Mouse (Mus musculus): ENCODE measurements around the gene Scrn2. TPM values are rescaled to one million over a fixed set of nuclear protein-coding genes. Genes with fewer than 3 reads are reported as not detected.
A peak's percentile ranks its signal among the peaks of the same experiment; 100 is the strongest.

The Scrn2 gene
- polyA plus RNA-seq, 2 experiments: 5.7 to 5.8 TPM

DNA sequence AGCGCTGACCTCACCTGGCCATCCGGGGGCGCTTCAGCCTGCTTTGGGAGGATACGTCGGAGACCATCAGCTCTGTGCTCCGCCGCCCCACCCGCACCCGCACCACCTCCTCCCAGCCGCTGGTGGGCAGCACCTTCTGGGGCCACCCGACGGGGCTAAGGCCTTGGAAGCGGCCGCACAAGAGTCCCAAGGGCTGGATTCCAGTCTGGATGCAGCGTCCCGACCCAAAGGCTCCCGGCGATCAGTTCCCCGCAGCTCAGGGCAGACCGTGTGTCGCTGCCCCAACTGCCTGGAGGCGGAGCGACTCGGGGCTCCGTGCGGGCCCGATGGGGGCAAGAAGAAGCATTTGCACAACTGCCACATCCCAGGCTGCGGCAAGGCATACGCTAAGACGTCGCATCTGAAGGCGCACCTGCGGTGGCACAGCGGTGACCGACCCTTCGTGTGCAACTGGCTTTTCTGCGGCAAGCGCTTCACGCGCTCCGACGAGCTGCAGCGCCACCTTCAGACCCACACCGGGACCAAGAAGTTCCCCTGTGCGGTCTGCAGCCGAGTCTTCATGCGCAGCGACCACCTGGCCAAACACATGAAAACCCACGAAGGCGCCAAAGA is 7.8 kb upstream of the Scrn2 start:
- peak in 1 of 3 experiments; percentile 22 for DNase-seq (ENCODE audit: low read depth in 3 of 3, low spot score in 3 of 3)
- Histone ChIP-seq H3K9me3 (ENCODE audit: control insufficient read depth, low read length) (no peaks in the 10 kb centered on the region), H3K27ac (no peak overlapping the region), H3K4me1 (replicated peaks; ENCODE audit: control insufficient read depth in 2 of 2, insufficient read depth in 2 of 2, low read length in 1 of 2) (no peaks in the 10 kb centered on the region; a peak in 1 of 4 replicates), H3K27me3 (ENCODE audit: control insufficient read depth, insufficient read depth, low read length) (peaks cover 77% of the 10 kb centered on the region), H3K9ac (replicated peaks) (peak overlapping the region; percentile 34; the same call in 1 of the 2 replicates), H3K4me2 (ENCODE audit: low read depth) (peak overlapping the region; percentile 82), H3K36me3 (replicated peaks; ENCODE audit: control insufficient read depth, insufficient read depth, low read depth) (no peaks in the 10 kb centered on the region), H3K4me3 (ENCODE audit: insufficient read depth in 1 of 2, low read depth in 2 of 2, low read length in 2 of 2) (peak overlapping the region; percentile 37 to 56)
- ATAC-seq (ENCODE audit: insufficient read depth): peak; percentile 50; the same call in 1 of the 2 replicates
- peak; percentile 74 for TF ChIP-seq CTCF (IDR thresholded peaks at IDR 0.05; ENCODE audit: low read depth)
- TF ChIP-seq EP300 (IDR thresholded peaks at IDR 0.05; ENCODE audit: low read depth): no peak
- under 1% methylated on average over 50 of the region's 50 CpGs for WGBS (ENCODE audit: insufficient replicate concordance)

DNA sequence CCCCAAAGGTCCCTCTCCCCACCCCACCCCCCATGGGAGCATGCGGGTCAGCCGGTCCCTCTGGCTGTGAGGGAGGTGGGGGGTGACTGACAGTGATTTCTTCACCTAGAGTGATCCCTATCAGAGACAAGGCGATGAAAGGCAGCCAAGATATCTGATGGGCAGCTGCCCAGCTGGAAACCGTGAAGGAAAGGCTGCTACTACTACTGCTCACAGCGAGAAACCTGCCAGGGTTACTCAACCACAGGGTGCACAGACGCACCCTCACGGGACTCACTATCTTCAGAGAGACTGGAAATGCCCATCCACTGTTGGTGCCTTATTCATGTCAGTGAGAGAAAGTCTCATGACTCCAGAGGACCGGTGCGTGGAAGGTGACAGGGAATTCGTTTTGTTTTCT is 4.8 kb upstream of the Scrn2 start:
- TF ChIP-seq CTCF (IDR thresholded peaks at IDR 0.05; ENCODE audit: low read depth) (no peak), EP300 (IDR thresholded peaks at IDR 0.05; ENCODE audit: low read depth) (no peak)
- no peak overlapping the region for H3K4me2 ChIP-seq (ENCODE audit: low read depth)
- ATAC-seq (ENCODE audit: insufficient read depth) (no peak), DNase-seq (ENCODE audit: low read depth in 3 of 3, low spot score in 3 of 3) (no peak)
- H3K9me3 ChIP-seq (ENCODE audit: control insufficient read depth, low read length): no peaks in the 10 kb centered on the region
- WGBS (ENCODE audit: insufficient replicate concordance): 54% methylated on average over 10 of the region's 10 CpGs
- H3K36me3 ChIP-seq (replicated peaks; ENCODE audit: control insufficient read depth, insufficient read depth, low read depth): no peaks in the 10 kb centered on the region
- no peak overlapping the region for H3K9ac ChIP-seq (replicated peaks)
- no peak overlapping the region for H3K4me3 ChIP-seq (ENCODE audit: insufficient read depth in 1 of 2, low read depth in 2 of 2, low read length in 2 of 2)
- peaks cover 49% of the 10 kb centered on the region for H3K27me3 ChIP-seq (ENCODE audit: control insufficient read depth, insufficient read depth, low read length)
- no peak overlapping the region for H3K27ac ChIP-seq
- H3K4me1 ChIP-seq (replicated peaks; ENCODE audit: control insufficient read depth in 2 of 2, insufficient read depth in 2 of 2, low read length in 1 of 2): no peaks in the 10 kb centered on the region; a peak in 1 of 4 replicates

DNA sequence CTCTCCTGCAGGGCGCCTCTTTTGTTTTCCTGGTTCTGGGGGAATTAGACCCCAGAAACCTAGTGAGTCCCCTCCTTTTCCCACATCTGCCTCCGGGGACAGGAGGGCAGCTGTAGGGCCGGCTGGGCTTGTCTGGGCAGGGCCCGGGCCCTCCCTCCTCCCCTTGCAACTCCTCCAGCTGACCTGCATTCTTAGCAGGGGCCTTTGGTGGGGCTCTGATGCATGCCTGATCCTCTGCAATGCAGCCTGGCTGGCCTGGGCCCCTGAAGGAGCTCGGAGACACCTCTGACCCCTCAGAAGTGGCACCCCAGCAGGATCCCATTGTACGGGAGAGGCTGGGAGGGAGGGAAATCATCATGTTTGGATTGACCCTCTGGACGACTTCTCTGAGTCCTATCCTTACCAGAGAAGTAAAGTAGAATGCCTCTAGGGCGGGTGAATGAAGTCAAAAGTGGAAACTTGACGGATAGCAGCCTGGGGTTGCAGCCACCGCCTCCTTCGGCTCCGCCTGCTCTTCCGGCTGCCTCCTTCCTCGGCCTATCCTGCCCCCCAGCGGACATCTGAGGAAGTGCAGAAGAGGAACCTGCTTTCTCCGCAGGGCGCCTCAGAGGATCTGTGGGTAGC is 3.9 kb upstream of the Scrn2 start:
- peaks cover 41% of the 10 kb centered on the region for H3K27me3 ChIP-seq (ENCODE audit: control insufficient read depth, insufficient read depth, low read length)
- H3K9me3 ChIP-seq (ENCODE audit: control insufficient read depth, low read length): no peaks in the 10 kb centered on the region
- peak overlapping the region; percentile 55 for H3K9ac ChIP-seq (replicated peaks)
- peaks cover 0 to 3% of the 10 kb centered on the region in 2 experiments; a peak in 2 of 4 replicates for H3K4me1 ChIP-seq (replicated peaks; ENCODE audit: control insufficient read depth in 2 of 2, insufficient read depth in 2 of 2, low read length in 1 of 2)
- 6% methylated on average over 17 of the region's 17 CpGs for WGBS (ENCODE audit: insufficient replicate concordance)
- peak; percentile 40 for ATAC-seq (ENCODE audit: insufficient read depth)
- peak overlapping the region; percentile 62 for H3K4me2 ChIP-seq (ENCODE audit: low read depth)
- peak; percentile 66 to 71 (median 68) for DNase-seq (ENCODE audit: low read depth in 3 of 3, low spot score in 3 of 3)
- TF ChIP-seq EP300 (IDR thresholded peaks at IDR 0.05; ENCODE audit: low read depth): no peak
- TF ChIP-seq CTCF (IDR thresholded peaks at IDR 0.05; ENCODE audit: low read depth): peak; percentile 98
- peak overlapping the region in 1 of 2 experiments; percentile 31; a peak in 2 of 4 replicates for H3K4me3 ChIP-seq (ENCODE audit: insufficient read depth in 1 of 2, low read depth in 2 of 2, low read length in 2 of 2)
- H3K27ac ChIP-seq: no peak overlapping the region
- H3K36me3 ChIP-seq (replicated peaks; ENCODE audit: control insufficient read depth, insufficient read depth, low read depth): no peaks in the 10 kb centered on the region

DNA sequence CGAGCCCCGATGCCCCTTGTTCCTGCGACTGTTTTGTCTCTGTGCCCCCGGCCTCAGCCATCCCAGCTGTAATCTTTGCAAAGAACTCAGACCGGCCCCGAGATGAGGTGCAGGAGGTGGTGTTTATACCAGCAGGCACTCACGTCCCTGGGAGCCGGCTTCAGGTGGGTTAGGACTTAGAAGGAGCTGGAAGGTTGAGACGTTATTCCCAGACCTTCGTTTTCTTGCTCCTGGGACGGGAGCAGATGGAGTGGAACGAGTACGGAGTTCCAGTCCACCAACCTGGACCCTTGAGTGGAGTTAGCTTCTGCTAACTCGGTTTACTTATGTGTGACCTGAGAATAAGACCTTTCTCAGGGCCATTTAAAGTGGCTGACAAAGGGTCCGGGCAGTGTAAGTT is 688 bp downstream of the Scrn2 start:
- TF ChIP-seq EP300 (IDR thresholded peaks at IDR 0.05; ENCODE audit: low read depth) (no peak), CTCF (IDR thresholded peaks at IDR 0.05; ENCODE audit: low read depth) (no peak)
- 23% methylated on average over 15 of the region's 15 CpGs for WGBS (ENCODE audit: insufficient replicate concordance)
- Histone ChIP-seq H3K27ac (no peak overlapping the region), H3K9ac (replicated peaks) (peak overlapping the region; percentile 21), H3K36me3 (replicated peaks; ENCODE audit: control insufficient read depth, insufficient read depth, low read depth) (no peaks in the 10 kb centered on the region), H3K4me1 (replicated peaks; ENCODE audit: control insufficient read depth in 2 of 2, insufficient read depth in 2 of 2, low read length in 1 of 2) (peaks cover 0 to 3% of the 10 kb centered on the region in 2 experiments; a peak in 1 of 4 replicates), H3K4me3 (ENCODE audit: insufficient read depth in 1 of 2, low read depth in 2 of 2, low read length in 2 of 2) (peak overlapping the region; percentile 51 to 71), H3K4me2 (ENCODE audit: low read depth) (peak overlapping the region; percentile 63), H3K9me3 (ENCODE audit: control insufficient read depth, low read length) (no peaks in the 10 kb centered on the region), H3K27me3 (ENCODE audit: control insufficient read depth, insufficient read depth, low read length) (no peaks in the 10 kb centered on the region)
- DNase-seq (ENCODE audit: low read depth in 3 of 3, low spot score in 3 of 3): no peak
- ATAC-seq (ENCODE audit: insufficient read depth): no peak

DNA sequence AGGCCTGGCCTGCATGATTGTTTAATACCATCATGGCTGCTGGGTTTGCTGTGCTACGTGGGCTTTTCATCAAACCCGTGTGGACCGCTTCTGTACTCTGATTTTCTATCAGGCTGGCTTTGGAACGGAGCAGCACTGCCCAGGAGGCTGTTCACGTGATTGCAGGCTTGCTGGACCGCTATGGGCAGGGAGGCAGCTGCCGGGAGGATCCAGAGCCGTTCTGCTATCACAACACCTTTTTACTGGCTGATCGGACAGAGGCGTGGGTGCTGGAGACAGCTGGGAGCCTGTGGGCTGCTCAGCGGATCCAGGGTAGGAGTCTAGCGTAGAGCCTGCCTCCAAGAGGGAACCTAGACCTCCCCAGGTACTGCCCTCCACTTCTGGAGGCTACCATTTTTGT is 2.2 kb downstream of the Scrn2 start:
- H3K4me2 ChIP-seq (ENCODE audit: low read depth): no peak overlapping the region
- H3K4me3 ChIP-seq (ENCODE audit: insufficient read depth in 1 of 2, low read depth in 2 of 2, low read length in 2 of 2): no peak overlapping the region
- H3K4me1 ChIP-seq (replicated peaks; ENCODE audit: control insufficient read depth in 2 of 2, insufficient read depth in 2 of 2, low read length in 1 of 2): peaks cover 0 to 3% of the 10 kb centered on the region in 2 experiments; a peak in 1 of 4 replicates
- ATAC-seq (ENCODE audit: insufficient read depth) (no peak), DNase-seq (ENCODE audit: low read depth in 3 of 3, low spot score in 3 of 3) (no peak)
- TF ChIP-seq EP300 (IDR thresholded peaks at IDR 0.05; ENCODE audit: low read depth): no peak
- TF ChIP-seq CTCF (IDR thresholded peaks at IDR 0.05; ENCODE audit: low read depth): no peak
- 74% methylated on average over 12 of the region's 12 CpGs for WGBS (ENCODE audit: insufficient replicate concordance)
- H3K9me3 ChIP-seq (ENCODE audit: control insufficient read depth, low read length): no peaks in the 10 kb centered on the region
- H3K27me3 ChIP-seq (ENCODE audit: control insufficient read depth, insufficient read depth, low read length): no peaks in the 10 kb centered on the region
- no peaks in the 10 kb centered on the region for H3K36me3 ChIP-seq (replicated peaks; ENCODE audit: control insufficient read depth, insufficient read depth, low read depth)
- H3K27ac ChIP-seq: no peak overlapping the region
- H3K9ac ChIP-seq (replicated peaks): no peak overlapping the region

All from liver, embryonic 14.5 days (tissue).